Mouse (Mus musculus) heart, adult 11 months (tissue): ENCODE results near the gene Sorl1.

Source experiments
- DNase-seq: peaks from one replicate; pipeline ENCODE4 v3.0.0; 2022

The Sorl1 gene

DNA sequence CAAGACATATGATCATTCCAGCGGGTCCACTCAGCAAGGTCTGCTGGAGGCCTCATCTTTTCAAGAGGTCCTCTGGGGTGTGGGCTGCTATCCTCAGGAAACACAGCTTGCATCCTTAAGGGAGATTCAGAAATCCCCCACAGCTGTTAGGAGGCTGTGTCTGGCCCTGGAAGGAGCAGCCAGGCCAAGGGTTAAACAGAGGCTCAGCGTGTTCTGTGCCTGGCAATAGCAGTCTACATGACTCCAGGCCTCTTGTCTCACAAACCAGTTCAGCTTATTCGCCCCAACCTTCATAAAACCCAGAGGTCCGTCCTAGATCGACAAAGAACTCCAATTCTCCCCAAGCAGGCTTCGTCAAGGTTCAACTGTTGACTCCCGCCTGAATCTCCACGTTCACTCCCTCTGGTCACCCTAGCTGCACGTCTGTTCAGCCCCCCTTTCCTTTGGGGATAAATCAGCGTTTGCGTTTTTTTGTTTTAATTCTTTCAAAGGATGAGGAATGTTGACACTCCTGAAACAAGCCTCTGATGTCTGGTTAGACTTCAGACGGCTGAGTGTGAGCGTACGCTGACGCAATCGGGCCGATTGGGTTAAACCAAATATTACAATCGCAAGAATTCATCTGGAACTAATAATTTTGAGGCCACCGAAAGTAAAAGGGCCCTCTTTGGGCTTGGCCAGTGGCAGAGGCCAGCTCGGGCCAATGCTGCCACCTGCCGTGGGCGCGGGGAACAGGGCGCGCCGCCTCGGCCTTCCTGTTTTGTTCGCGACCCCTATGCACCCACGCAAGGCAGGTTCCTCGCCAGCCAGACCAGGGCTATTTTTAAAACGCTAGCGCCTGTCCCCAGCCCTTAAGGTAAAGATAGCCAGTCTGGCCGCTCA, 173.7 kb downstream of the Sorl1 start:
- DNase-seq = peak; percentile 99

GRCm38 (mm10) chr9:41949476-41949875, 174.6 kb downstream of the Sorl1 start:
- DNase-seq = peak; percentile 94

DNA sequence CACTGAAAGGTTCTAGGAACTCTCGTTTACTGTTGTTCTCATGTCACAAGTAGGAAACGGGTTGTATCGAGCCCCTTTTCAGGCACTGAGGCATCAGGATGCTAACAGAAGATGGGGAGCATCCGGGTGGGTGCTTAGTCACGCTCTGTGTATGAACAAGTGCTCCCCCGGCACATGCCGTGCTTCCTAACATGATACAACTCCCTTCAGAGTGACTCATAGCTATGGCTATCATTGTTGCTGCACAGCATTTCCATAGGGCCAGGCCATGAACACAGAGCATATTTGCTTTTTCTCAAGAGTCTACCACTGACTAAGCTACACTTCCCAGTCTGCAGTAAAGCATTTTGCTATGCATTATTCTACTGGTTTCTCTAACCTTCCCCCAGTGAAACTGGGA, 179.1 kb downstream of the Sorl1 start:
- peak; percentile 83 for DNase-seq

GRCm38 (mm10) chr9:41942970-41943635, 181.0 kb downstream of the Sorl1 start:
- DNase-seq = no peak

DNA sequence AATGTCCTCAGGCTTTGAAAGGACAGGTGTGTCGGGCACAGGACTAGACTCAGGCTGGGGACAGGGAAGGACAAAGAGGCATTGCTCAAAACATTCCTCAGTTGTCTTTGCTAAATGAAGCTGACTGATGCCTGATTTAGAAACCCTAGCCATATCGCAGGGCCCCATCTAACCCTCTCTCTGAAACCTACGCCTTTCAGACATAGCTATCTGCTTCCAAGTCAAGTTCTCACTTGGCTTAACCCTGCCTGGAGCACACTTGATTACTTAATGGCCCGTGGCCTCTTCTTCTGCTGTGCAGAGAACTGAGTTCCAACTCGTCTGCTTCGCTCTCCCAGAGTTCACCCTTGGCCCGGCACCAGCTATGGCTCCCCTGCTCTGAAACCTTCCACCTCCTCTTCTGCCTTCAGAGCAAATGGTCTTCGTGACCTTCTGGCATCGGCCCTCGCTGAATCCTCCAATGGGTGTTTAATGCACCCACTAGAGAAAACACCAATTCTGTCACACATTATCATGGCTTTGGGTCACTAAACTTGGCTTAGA, 183.7 kb downstream of the Sorl1 start:
- DNase-seq = no peak

DNA sequence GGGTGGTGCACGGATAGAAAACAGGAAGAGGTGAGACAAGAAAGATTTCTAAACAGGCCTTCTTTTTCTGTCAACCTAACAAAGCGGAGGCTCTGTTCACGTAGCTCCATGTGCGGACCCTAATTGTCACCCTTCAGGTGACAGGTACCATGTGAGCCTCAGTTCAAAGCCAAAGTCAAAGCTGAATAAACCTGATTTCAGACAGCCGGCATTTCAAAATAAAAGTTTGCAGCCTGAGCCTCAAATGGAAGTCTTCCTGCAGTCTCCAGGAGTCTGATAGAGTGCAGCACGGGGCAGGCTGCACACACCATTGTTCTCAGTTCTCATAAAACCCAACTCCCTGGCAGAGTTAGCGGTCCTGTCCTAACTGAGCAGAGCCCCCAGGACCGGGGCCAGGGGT, 185.6 kb downstream of the Sorl1 start:
- peak; percentile 74 for DNase-seq

- no peak for DNase-seq
These were observed 186.1 kb downstream of the Sorl1 start for GRCm38 (mm10) chr9:41937967-41938348.

DNA sequence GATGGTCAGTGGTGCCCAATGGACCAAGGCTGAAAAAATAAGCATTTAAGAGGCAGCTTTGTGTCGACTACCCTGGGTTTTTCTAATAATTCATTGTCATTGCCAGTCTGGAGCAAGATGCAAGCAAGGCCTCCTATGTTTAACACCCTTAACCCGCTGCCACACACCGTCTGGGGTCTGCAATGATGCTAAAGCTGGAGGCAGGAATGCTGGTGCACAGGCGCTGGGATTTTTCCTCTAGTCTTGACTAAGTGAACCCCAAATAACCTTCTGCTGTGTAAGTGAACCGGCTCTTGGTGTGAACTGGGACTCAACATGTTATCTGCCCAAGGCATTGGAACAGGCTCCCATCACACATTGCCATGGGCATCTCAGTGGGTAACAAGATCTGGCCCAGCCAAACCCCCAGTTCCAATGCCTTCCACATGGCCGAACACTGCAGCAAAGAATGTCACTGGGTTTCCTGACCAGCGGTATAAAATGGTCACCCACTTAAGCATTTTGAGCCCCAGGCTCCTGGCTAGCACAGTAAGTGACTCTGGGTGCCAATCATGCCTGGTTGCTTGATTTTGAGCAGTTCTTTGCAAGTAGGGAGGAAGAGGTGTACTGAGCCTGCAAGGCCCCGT, 186.6 kb downstream of the Sorl1 start:
- DNase-seq = peak; percentile 90

GRCm38 (mm10) chr9:41936598-41936997, 187.5 kb downstream of the Sorl1 start:
- DNase-seq = peak; percentile 42

DNA sequence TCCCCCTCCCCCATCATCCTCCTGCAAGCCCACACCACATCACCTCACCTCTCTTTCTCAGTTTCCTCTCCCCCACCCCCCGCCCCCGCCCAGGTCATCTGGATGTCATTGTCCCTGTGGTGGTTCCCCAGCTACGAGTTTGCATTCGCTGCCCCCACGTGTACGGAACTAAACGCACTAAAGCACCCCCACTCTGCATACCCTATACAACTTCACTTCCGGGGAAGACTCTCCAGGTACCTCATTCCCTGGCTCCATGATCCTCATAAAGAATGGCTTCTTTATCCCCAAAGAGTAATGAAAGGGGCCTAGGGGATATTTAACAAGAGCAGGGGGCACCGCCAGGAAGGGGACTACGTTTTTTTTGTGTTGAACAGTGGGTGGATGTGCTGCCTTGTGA, 188.1 kb downstream of the Sorl1 start:
- DNase-seq = no peak

DNA sequence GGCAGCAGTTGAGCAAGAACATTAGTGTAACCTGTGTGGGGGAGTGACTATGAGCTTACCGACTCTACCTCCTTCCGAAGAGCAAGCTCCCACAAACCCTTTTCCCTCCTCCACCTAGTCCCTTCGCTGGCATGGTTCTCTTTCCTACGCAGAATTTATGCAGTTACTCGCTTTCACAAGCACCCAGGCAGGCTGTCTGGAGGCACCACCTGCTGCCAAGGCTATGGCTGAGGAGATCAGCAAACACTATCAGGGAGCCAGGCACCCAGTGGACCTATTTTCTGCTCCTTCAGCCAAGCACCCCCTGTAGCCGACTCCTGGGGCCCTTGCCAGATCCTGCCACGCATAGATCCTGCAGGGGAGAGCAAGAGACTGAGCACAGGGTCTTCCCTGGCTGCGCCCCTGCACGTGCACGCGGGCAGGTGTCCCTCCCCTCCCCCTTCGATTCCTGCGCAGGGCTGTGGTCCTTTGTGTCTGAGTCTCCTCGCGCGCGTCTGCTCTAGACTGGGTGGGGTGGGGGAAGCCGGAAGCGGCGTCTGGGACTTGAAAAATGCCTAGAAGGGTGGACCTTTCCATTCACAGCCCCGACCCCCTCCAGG, 188.6 kb downstream of the Sorl1 start:
- peak; percentile 93 for DNase-seq

- DNase-seq = peak; percentile 85
These were observed 189.2 kb downstream of the Sorl1 start for GRCm38 (mm10) chr9:41934848-41935372.

GRCm38 (mm10) chr9:41929986-41930385, 194.1 kb downstream of the Sorl1 start:
- peak; percentile 71 for DNase-seq

DNA sequence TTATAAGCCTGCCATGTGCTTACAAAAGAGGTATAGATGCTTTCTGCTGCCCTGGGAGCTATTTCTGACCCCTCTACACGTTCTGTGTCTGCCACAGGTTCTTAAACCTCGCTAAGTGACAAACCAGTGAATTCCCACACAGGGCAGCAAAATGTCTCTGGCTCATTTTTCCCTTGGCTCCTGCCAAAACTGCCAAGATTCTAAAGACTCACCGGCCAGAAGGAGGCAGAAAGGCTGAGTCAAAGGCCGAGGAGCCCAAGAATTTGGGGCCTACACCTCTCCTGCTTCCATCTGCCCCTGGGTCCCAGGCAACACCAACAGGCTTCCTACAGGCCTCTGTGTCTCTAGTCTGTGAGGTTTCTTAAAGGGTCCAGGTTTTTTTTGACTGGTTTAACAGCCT, 198.4 kb downstream of the Sorl1 start:
- DNase-seq = peak; percentile 55

DNA sequence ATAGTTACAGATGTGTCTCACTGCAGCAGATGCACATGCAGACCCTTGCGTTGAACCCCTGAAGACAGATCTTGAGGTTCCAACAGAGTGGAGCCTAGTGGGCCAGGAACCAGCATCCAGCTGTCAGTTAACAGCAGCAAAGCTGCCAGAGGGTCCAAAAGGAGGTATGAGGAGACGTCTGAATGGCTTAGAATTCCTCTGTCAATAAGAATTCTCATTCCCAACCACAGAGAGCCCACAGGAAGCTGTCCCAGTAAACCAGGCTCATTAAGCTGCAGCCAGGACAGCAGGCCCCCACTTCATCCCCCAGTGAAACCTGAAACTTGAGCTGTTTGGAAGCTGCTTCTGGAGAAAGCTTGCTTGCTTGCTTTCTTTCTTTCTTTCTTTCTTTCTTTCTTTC, 200.0 kb downstream of the Sorl1 start:
- peak; percentile 53 for DNase-seq

DNA sequence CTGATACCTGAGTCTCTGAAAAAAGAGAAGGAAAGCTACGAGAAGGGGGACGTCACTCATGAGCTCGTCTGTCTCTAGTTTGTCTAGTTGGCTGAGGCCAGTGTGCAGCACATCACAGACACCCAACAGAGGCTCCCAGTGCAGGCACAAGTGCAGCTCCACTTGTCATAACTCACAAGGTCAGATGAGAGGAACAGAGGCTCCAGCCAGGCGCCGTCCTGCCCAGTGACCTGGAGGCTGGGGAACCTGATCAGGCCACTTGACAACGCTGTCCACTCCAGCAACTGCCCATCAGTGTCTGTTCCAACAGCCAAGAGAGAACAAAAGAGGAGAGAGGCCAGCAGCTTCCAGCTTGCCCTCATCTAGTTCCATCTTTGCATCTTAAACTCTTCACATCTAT, 201.7 kb downstream of the Sorl1 start:
- peak; percentile 95 for DNase-seq

DNA sequence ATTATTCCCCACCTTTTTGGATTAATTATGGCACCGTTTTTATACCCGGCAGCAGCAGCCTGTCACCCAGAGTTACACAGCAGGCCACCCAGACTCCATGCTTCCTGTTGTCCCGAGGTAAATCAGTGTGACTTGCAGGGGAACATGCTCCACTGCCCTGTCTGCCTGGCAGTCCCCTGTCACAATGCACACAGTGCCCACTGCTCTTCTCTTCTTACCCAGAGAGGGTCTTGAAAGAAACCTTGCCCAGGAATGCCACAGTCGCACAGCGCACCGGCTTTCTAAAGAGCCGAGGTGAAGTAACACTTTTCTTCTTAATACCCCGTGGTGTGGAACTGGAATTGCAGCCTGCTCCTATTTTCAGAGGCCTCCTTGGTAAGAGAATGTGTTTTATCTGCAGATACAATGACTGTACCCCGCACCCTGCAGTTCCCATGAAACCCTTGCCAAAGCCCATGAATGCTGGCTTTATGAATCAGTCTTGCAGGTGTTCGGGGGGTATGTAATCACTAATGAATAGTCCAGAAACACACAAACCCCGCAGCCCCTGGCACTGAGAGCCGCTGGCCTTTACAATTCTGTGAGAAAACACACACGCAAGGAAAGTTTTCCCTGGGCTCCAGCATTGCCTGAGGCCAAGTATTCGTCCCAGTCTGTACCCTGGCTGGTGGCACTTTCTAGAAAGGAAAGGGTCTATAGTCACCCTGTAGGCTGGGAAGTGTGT, 205.3 kb downstream of the Sorl1 start:
- DNase-seq = peak; percentile 80

GRCm38 (mm10) chr9:41918155-41918554, 205.9 kb downstream of the Sorl1 start:
- DNase-seq = peak; percentile 41

DNA sequence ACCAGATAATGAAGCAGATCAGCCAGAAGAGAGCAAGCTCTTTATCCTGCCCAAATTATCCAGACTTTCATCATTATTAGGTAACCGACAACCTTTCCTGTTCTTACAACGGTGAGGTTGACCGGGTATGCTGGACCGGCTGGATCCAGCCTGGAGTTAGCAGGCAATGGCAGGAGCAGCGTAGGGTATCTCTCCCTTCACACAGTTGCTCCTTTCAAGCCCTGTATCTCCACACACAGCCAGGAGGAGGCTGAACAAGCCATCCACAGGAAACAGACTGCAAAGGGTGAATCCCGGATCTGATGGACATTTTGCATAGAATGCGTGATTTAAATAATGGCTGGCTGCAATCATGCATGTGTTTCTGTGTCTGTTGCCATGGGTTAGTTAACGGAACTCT, 208.5 kb downstream of the Sorl1 start:
- DNase-seq = peak; percentile 76
